Mouse (Mus musculus) ovary, postnatal 10 days (tissue): ENCODE measurements around the gene Sh2b3.

ENCODE experiments used
- DNase-seq: peaks from one replicate; pipeline ENCODE4 v3.0.0; 2022; ENCODE audit warnings: low spot score

Sh2b3 gene

DNA sequence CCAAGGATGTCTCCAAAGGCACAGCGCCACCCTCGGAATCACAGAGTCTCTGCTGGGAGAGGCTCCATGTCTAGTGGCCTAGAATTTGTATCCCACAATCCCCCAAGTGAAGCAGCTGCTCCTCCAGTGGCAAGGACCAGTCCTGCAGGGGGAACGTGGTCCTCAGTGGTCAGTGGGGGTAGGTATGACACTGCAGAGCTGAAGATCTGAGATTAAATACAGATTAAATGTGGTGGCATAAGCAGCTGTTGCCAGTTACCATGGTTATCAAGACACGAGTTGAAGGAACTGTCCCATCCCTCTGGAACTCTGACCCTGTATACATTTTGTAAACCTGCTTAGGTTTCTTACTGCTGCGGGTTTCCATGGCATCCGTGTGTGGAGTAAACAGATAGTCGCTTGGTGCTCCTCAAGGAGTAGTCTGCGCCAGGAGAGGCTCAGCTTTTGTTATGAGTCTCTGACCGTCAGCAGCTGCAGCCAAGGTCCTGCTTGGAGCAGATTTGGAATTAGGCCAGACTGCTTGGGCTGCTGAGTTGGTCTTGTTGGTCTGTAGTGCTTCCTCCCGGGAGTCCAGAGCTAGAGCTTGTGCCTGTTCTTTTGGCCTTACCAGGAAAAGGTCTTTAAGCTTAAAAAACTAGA is 53.5 kb downstream of the Sh2b3 start:
- no peak for DNase-seq

DNA sequence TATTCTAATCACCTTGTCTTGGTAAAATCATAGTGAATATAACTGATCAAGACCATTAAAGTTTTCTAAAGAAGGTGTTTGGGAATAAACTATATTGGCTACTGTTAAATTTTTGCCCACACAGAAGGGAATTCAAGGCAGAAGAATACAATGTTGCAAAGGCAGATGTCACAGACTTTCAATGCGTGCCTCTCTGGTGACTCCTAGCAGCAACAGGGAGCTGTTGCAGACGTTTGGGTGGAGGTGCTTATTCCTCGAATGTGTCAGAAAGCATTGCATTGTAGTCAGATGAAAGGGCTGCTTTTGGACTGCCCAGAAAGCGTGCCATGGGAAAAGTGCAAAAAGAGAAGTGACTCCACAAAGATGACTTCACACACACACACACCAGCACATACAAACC is 55.0 kb downstream of the Sh2b3 start:
- no peak for DNase-seq

DNA sequence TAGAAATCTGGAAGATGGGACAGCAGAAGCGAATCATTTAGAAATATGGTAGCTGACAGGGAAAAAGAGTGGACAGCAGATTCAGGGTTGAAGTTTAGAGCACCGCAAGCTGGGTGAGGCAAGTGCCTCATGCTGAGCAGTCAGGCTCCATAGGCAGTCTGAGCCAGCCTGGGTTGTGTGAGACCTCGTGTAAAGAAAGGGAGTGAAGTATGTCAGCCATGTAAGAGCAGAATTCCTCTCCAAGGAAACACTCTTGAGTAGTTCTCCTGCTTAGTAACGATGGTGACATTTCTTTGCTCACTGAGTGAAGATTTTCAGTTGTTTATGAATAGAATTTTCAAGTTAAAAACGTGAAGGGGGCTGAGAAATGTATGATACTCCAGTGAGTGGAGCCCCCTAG is 57.3 kb downstream of the Sh2b3 start:
- DNase-seq, result no peak

DNA sequence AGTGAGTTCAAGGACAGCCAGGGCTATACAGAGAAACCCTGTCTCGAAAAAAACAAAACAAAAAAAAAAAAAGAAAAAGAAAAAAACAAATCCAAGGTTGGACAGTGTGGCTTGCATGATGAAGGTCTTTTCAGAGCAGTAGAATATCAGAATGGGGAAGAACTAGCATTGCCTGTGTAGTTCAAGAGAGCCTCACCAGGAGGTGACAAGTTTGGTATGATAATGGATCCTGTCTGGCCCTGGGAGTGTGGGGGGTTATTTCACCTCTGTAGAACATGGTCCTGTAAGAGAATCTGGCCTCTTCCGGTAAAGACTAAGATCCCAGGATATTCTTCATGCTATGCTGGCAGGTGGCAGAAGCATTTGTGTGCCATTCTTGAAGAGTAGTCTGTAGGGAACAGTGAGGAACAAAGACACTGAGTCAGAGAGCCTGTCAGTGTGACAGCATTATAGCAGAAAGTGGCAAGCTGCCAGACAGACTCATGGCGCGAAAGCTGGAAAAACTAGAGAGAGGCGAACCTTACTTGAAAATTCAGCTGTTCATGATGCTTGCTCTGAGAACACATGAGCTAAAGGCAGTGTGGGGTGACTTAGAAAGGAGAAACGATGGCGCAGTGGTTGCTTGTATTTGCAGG is 58.8 kb downstream of the Sh2b3 start:
- DNase-seq, result no peak

DNA sequence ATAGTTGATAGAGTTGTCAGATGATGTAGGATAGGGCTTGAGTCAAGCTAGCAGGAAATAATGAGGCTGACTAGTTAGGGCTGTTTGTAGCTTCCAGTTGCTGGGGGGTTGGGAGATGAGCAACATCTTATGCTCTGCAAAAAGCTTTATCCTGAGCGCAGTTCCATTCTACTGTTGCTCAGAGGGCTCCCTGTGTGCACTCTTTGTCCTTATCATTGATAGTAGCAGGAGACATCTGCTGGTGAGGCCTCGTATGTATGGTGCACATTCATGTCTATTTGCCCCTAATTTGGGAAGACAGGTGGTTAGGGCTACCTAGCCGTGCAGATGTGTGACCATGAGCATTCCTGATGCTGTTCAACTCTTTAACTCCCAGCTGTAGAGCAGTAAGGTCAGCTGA is 65.8 kb downstream of the Sh2b3 start:
- no peak for DNase-seq

DNA sequence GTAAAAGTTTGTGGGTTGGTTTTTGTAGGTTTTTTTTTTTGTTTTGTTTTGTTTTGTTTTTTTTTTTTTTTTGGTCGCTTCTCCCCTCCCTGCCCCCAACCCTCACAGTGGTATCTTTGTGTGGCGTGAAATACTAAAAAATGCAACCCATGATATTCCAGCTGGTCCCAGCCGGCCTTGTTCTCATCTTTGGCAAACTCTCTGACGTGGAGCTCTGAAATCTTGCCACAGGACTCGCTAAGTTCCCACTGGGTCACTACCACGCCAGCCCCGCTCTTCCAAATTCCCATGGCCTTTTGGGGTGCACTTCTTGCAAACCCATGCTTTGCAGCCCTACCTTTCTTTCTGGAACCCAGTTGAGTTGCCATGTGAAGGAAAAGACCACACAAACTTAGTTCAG is 67.6 kb downstream of the Sh2b3 start:
- DNase-seq, result no peak

DNA sequence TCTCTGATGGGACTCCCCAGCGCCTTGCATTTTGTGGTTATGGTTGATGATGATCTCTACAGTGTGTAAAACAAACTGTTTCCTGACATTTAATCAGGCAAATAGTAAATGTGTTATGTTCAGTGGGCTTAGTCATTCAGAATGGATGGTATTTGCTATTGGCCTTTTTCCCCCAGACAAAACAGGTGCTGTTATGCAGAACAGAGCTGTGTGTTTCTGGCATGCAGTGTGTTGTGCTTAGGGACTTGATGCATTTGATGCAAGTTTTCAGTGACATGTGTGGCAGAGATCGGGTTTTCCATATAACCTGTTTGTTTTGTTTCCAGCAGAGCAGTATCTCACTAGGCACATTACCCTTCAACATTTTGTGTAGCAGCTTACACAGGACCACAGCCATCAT is 69.9 kb downstream of the Sh2b3 start:
- DNase-seq, result no peak

DNA sequence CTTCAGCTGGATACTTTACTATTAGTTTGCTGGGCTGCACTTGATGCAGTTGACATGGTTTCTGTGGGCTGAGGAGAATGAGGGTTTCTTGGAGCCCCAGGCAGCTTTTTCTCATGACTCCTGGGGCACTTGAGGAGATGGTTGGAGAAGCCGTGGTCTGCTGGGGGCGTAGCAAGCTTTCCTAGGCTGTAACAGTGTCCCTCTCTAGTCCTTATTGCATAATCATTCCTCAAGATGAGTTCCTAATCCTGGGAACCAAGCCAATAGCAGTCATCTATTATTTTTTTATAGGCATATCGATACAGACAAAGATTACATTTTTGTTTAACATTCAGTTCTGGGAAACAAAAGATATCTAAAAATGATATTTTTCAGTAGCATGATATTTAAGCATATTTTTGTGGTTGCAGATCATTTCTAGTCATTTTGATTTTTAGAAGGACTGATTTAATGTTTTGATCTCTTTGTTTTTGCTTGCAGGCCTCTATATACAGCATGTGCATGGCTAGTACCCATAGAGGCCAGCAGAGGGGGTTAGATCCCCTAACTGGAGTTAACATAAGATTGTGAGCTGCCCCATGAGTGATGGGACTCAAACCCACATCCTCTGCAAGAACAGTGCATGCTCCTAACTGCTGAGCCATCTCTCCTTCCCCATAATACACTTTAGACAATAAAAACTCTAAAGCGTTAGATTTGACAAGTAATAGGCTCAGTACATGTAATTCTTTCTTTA is 71.2 kb downstream of the Sh2b3 start:
- no peak for DNase-seq
